ENCODE assay signal across 21 mouse cellular contexts in the genomic region with DNA sequence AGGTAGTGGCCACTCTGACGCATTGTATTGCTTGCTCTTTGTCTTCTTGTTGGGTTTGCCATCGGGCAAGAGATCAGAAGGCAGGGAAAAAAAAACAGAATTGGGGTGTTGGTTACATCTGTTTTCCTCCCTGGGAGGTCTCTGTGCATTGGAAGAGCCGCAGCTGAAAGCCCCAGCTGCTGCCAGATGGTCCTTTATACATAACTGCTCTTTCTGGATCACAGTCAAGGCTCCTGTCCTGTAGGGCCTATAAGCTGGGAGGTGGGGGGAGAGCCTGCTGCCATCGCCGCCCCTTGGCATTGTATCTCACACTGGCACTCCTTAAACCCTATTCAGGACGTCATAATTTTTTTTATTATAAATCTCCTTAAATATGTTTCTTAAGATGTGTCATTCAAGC.
DNase-seq lines count a peak whose midpoint lies in the region; ATAC-seq and TF ChIP-seq lines count a peak whose summit lies in the region.
"Had no signal": no experiment of that assay in that cellular context is flagged by ENCODE, and none has a peak within 500 bp of the region (broad histone marks: within the 10 kb centered on the region; RNA-seq: fewer than 3 reads in every experiment).

No protein-coding gene starts in this region.

- no peaks in the 10 kb centered on the region for H3K27me3 ChIP-seq in hindbrain, embryonic 12.5 days
- no peaks in the 10 kb centered on the region for H3K27me3 ChIP-seq in hindbrain, embryonic 11.5 days (ENCODE audit: control insufficient read depth, insufficient read depth, low read length)
- H3K27me3 ChIP-seq in lung, embryonic 16.5 days (ENCODE audit: control insufficient read depth, insufficient read depth, low read depth, low read length): no peaks in the 10 kb centered on the region
- H3K27me3 ChIP-seq in midbrain, embryonic 14.5 days (ENCODE audit: control insufficient read depth, insufficient read depth, low read length): no peaks in the 10 kb centered on the region
- no peaks in the 10 kb centered on the region for H3K27me3 ChIP-seq in heart, embryonic 10.5 days (ENCODE audit: insufficient read depth, poor library complexity, severe bottlenecking)
- H3K27me3 ChIP-seq: CH12.LX; embryonic facial prominence, embryonic 12.5 days; hindbrain, embryonic 15.5 days; limb, embryonic 15.5 days; liver, embryonic 15.5 days; neural tube, embryonic 12.5 days had no signal

- no peak overlapping the region for H3K4me2 ChIP-seq in hindbrain, embryonic 12.5 days (replicated peaks)
- H3K4me2 ChIP-seq in hindbrain, embryonic 11.5 days (replicated peaks; ENCODE audit: low read depth, low read length): no peak overlapping the region
- H3K4me2 ChIP-seq in lung, embryonic 16.5 days (ENCODE audit: low read depth, low read length): no peak overlapping the region
- no peak overlapping the region for H3K4me2 ChIP-seq in midbrain, embryonic 14.5 days (ENCODE audit: low read length)
- H3K4me2 ChIP-seq: embryonic facial prominence, embryonic 12.5 days; hindbrain, embryonic 15.5 days; limb, embryonic 15.5 days; liver, embryonic 15.5 days; neural tube, embryonic 12.5 days had no signal

- DNase-seq in hindbrain, embryonic 11.5 days (ENCODE audit: low spot score): no peak
- no peak for DNase-seq in lung, postnatal 14 days
- DNase-seq in brain, embryonic 14.5 days (ENCODE audit: low read depth): peak; percentile 74
- DNase-seq in midbrain, embryonic 14.5 days: peak; percentile 57
- DNase-seq in heart, embryonic 10.5 days (ENCODE audit: low spot score): no peak
- DNase-seq: adrenal gland, postnatal 25 days; cerebellum, adult 18-20 months; forebrain, postnatal 0 days; gastrocnemius, postnatal 36 days; kidney, adult 11 months; right cerebral cortex, postnatal 25 days; thymus, postnatal 36 days had no signal

- no peak overlapping the region for H3K4me3 ChIP-seq in hindbrain, embryonic 12.5 days
- H3K4me3 ChIP-seq in hindbrain, embryonic 11.5 days (ENCODE audit: low read depth, low read length): no peak overlapping the region
- no peak overlapping the region for H3K4me3 ChIP-seq in lung, embryonic 16.5 days (ENCODE audit: low read length)
- H3K4me3 ChIP-seq in midbrain, embryonic 14.5 days (replicated peaks; ENCODE audit: low read depth, low read length): no peak overlapping the region
- no peak overlapping the region for H3K4me3 ChIP-seq in heart, embryonic 10.5 days
- H3K4me3 ChIP-seq: embryonic facial prominence, embryonic 12.5 days; hindbrain, embryonic 15.5 days; limb, embryonic 15.5 days; liver, embryonic 15.5 days; neural tube, embryonic 12.5 days had no signal

- H3K9ac ChIP-seq in hindbrain, embryonic 12.5 days: no peak overlapping the region
- H3K9ac ChIP-seq in hindbrain, embryonic 11.5 days (ENCODE audit: low read depth, low read length): no peak overlapping the region
- H3K9ac ChIP-seq in lung, embryonic 16.5 days (ENCODE audit: low read length): no peak overlapping the region
- H3K9ac ChIP-seq in midbrain, embryonic 14.5 days (replicated peaks; ENCODE audit: low read length): no peak overlapping the region
- H3K9ac ChIP-seq: embryonic facial prominence, embryonic 12.5 days; forebrain, postnatal 0 days; hindbrain, embryonic 15.5 days; limb, embryonic 15.5 days; liver, embryonic 15.5 days; neural tube, embryonic 12.5 days had no signal

- no peaks in the 10 kb centered on the region for H3K9me3 ChIP-seq in hindbrain, embryonic 12.5 days (replicated peaks)
- H3K9me3 ChIP-seq in hindbrain, embryonic 11.5 days (ENCODE audit: control insufficient read depth, low read length): no peaks in the 10 kb centered on the region
- no peaks in the 10 kb centered on the region for H3K9me3 ChIP-seq in lung, embryonic 16.5 days (ENCODE audit: control insufficient read depth, low read length)
- no peaks in the 10 kb centered on the region for H3K9me3 ChIP-seq in midbrain, embryonic 14.5 days (ENCODE audit: control insufficient read depth, low read length)
- H3K9me3 ChIP-seq in heart, embryonic 10.5 days: no peaks in the 10 kb centered on the region
- H3K9me3 ChIP-seq: embryonic facial prominence, embryonic 12.5 days; hindbrain, embryonic 15.5 days; limb, embryonic 15.5 days; liver, embryonic 15.5 days; neural tube, embryonic 12.5 days had no signal

- H3K27ac ChIP-seq in hindbrain, embryonic 12.5 days: no peak overlapping the region
- H3K27ac ChIP-seq in hindbrain, embryonic 11.5 days (ENCODE audit: low read depth, low read length): no peak overlapping the region
- H3K27ac ChIP-seq in lung, embryonic 16.5 days (ENCODE audit: low read length): no peak overlapping the region
- H3K27ac ChIP-seq in midbrain, embryonic 14.5 days (replicated peaks; ENCODE audit: low read depth, low read length): no peak overlapping the region
- no peak overlapping the region for H3K27ac ChIP-seq in heart, embryonic 10.5 days
- H3K27ac ChIP-seq: embryonic facial prominence, embryonic 12.5 days; hindbrain, embryonic 15.5 days; limb, embryonic 15.5 days; liver, embryonic 15.5 days; macrophage; neural tube, embryonic 12.5 days had no signal

- peak; percentile 35; the same call in 1 of the 2 replicates for ATAC-seq in hindbrain, embryonic 12.5 days (ENCODE audit: low FRiP score)
- no peak for ATAC-seq in hindbrain, embryonic 11.5 days (ENCODE audit: low FRiP score)
- peak; percentile 72 for ATAC-seq in lung, embryonic 16.5 days (ENCODE audit: low read depth)
- ATAC-seq in midbrain, embryonic 14.5 days (ENCODE audit: low FRiP score, low TSS enrichment): no peak
- ATAC-seq: forebrain, postnatal 0 days had no signal

- peaks cover 7% of the 10 kb centered on the region; the same call in 1 of the 2 replicates for H3K4me1 ChIP-seq in hindbrain, embryonic 12.5 days
- no peaks in the 10 kb centered on the region for H3K4me1 ChIP-seq in hindbrain, embryonic 11.5 days (replicated peaks; ENCODE audit: control insufficient read depth, insufficient read depth, low read length)
- H3K4me1 ChIP-seq in lung, embryonic 16.5 days (replicated peaks; ENCODE audit: control insufficient read depth, insufficient read depth, low read length): no peaks in the 10 kb centered on the region
- H3K4me1 ChIP-seq in midbrain, embryonic 14.5 days (ENCODE audit: control insufficient read depth, insufficient read depth, low read length): no peaks in the 10 kb centered on the region
- H3K4me1 ChIP-seq in heart, embryonic 10.5 days: 0 out of 2 replicates have a peak, but pooled peaks cover 4% of the 10 kb centered on the region
- H3K4me1 ChIP-seq: hindbrain, embryonic 15.5 days; liver, embryonic 15.5 days; neural tube, embryonic 12.5 days had no signal

- H3K36me3 ChIP-seq in hindbrain, embryonic 12.5 days: no peaks in the 10 kb centered on the region
- H3K36me3 ChIP-seq in hindbrain, embryonic 11.5 days (ENCODE audit: control insufficient read depth, insufficient read depth, low read length): no peaks in the 10 kb centered on the region
- no peaks in the 10 kb centered on the region for H3K36me3 ChIP-seq in lung, embryonic 16.5 days (ENCODE audit: control insufficient read depth, insufficient read depth, low read length)
- no peaks in the 10 kb centered on the region for H3K36me3 ChIP-seq in midbrain, embryonic 14.5 days (ENCODE audit: control insufficient read depth, insufficient read depth, low read length)
- H3K36me3 ChIP-seq in heart, embryonic 10.5 days: no peaks in the 10 kb centered on the region
- H3K36me3 ChIP-seq: embryonic facial prominence, embryonic 12.5 days; hindbrain, embryonic 15.5 days; limb, embryonic 15.5 days; liver, embryonic 15.5 days; neural tube, embryonic 12.5 days had no signal

- TF ChIP-seq CTCF in brain, embryonic 14.5 days (IDR thresholded peaks at IDR 0.05; ENCODE audit: borderline replicate concordance, extremely low read depth, insufficient read depth, insufficient read length): no peak

- no peak for TF ChIP-seq POLR2A in brain, embryonic 14.5 days (IDR thresholded peaks at IDR 0.05; ENCODE audit: borderline replicate concordance, extremely low read depth, insufficient read depth, insufficient read length, poor library complexity, severe bottlenecking)

- WGBS in hindbrain, embryonic 12.5 days: 51% methylated on average over 6 of the region's 6 CpGs
- 58% methylated on average over 6 of the region's 6 CpGs for WGBS in hindbrain, embryonic 11.5 days
- WGBS in lung, embryonic 16.5 days: 66% methylated on average over 6 of the region's 6 CpGs
- 39% methylated on average over 6 of the region's 6 CpGs for WGBS in midbrain, embryonic 14.5 days
- WGBS in heart, embryonic 10.5 days: 74% methylated on average over 6 of the region's 6 CpGs

Comparison
In these comparisons a context has a peak if more than half of its experiments do, and no peak if none do; other contexts are left out.
1. ATAC-seq: peak in hindbrain, embryonic 12.5 days (single experiment) and lung, embryonic 16.5 days (single experiment); none in hindbrain, embryonic 11.5 days (single experiment) and midbrain, embryonic 14.5 days (single experiment).
2. DNase-seq: peak in brain, embryonic 14.5 days (single experiment) and midbrain, embryonic 14.5 days (single experiment); none in hindbrain, embryonic 11.5 days (single experiment), lung, postnatal 14 days (single experiment) and heart, embryonic 10.5 days (single experiment).